Mouse (Mus musculus): Measurements from ENCODE around the gene Usp10. TPM values are rescaled to one million over a fixed set of nuclear protein-coding genes. Genes with fewer than 3 reads are reported as not detected.

The Usp10 gene
- polyA plus RNA-seq, 1 experiment from 2014 or later, result 44.1 TPM

- ATAC-seq, result no peak
- Histone ChIP-seq H3K4me1 (ENCODE audit: insufficient read depth) (no peaks in the 10 kb centered on the region), H3K9ac (replicated peaks) (no peak overlapping the region), H3K36me3 (replicated peaks; ENCODE audit: insufficient read depth, low read length) (no peaks in the 10 kb centered on the region), H3K9me3 (ENCODE audit: low read length) (no peaks in the 10 kb centered on the region), H3K27me3 (ENCODE audit: insufficient read depth, low read length) (no peaks in the 10 kb centered on the region), H3K4me2 (ENCODE audit: low read depth, low read length) (no peak overlapping the region), H3K4me3 (ENCODE audit: low read depth, low read length) (no peak overlapping the region), H3K27ac (ENCODE audit: low read depth) (no peak overlapping the region)
- DNase-seq, result no peak
- TF ChIP-seq CTCF (IDR thresholded peaks at IDR 0.05; ENCODE audit: low read depth) (no peak), EP300 (IDR thresholded peaks at IDR 0.05; ENCODE audit: low read depth) (no peak)
- WGBS (ENCODE audit: insufficient replicate concordance), result 71% methylated on average over 14 of the region's 14 CpGs
Measured at GRCm38 (mm10) chr8:120004154-120004702, 94.1 kb downstream of the Usp10 start.

- no peak overlapping the region for H3K4me3 ChIP-seq (ENCODE audit: low read depth, low read length)
- H3K9me3 ChIP-seq (ENCODE audit: low read length), result no peaks in the 10 kb centered on the region
- no peaks in the 10 kb centered on the region for H3K36me3 ChIP-seq (replicated peaks; ENCODE audit: insufficient read depth, low read length)
- H3K4me2 ChIP-seq (ENCODE audit: low read depth, low read length), result no peak overlapping the region
- TF ChIP-seq EP300 (IDR thresholded peaks at IDR 0.05; ENCODE audit: low read depth), result no peak
- TF ChIP-seq CTCF (IDR thresholded peaks at IDR 0.05; ENCODE audit: low read depth), result no peak
- H3K27me3 ChIP-seq (ENCODE audit: insufficient read depth, low read length), result no peaks in the 10 kb centered on the region
- 61% methylated on average over 2 of the region's 2 CpGs for WGBS (ENCODE audit: insufficient replicate concordance)
- DNase-seq (no peak), ATAC-seq (no peak)
- no peak overlapping the region for H3K27ac ChIP-seq (ENCODE audit: low read depth)
- H3K9ac ChIP-seq (replicated peaks), result no peak overlapping the region
- H3K4me1 ChIP-seq (ENCODE audit: insufficient read depth), result no peaks in the 10 kb centered on the region
Measured at GRCm38 (mm10) chr8:120004705-120005381, 94.7 kb downstream of the Usp10 start.

GRCm38 (mm10) chr8:120006645-120007160 lies 96.5 kb downstream of the Usp10 start:
- Histone ChIP-seq H3K4me1 (ENCODE audit: insufficient read depth) (no peaks in the 10 kb centered on the region; the same call in 1 of the 2 replicates), H3K9me3 (ENCODE audit: low read length) (no peaks in the 10 kb centered on the region), H3K36me3 (replicated peaks; ENCODE audit: insufficient read depth, low read length) (no peaks in the 10 kb centered on the region), H3K4me2 (ENCODE audit: low read depth, low read length) (no peak overlapping the region), H3K27me3 (ENCODE audit: insufficient read depth, low read length) (no peaks in the 10 kb centered on the region), H3K4me3 (ENCODE audit: low read depth, low read length) (no peak overlapping the region), H3K27ac (ENCODE audit: low read depth) (no peak overlapping the region), H3K9ac (replicated peaks) (no peak overlapping the region)
- no peak for ATAC-seq
- TF ChIP-seq EP300 (IDR thresholded peaks at IDR 0.05; ENCODE audit: low read depth) (no peak), CTCF (IDR thresholded peaks at IDR 0.05; ENCODE audit: low read depth) (no peak)
- 48% methylated on average over 9 of the region's 9 CpGs for WGBS (ENCODE audit: insufficient replicate concordance)
- no peak for DNase-seq

Other genes with a start within 250 kb of the Usp10 start
- 6.0 and 7.2 TPM in 2 replicates for gene Wfdc1, start 244.0 kb upstream of the Usp10 start, polyA plus RNA-seq (2015; fragmentation: Nextera tagmentation; extraction: Ambion mirVana)
- 0.05 and 0.14 TPM in 2 replicates for gene Atp2c2, start 210.4 kb upstream of the Usp10 start, polyA plus RNA-seq (2015; fragmentation: Nextera tagmentation; extraction: Ambion mirVana)
- 4.3 and 4.6 TPM in 2 replicates for gene Tldc1, start 131.9 kb upstream of the Usp10 start, polyA plus RNA-seq (2015; fragmentation: Nextera tagmentation; extraction: Ambion mirVana)
- gene Cotl1, start 69.8 kb upstream of the Usp10 start, polyA plus RNA-seq (2015; fragmentation: Nextera tagmentation; extraction: Ambion mirVana), result 28.5 and 28.8 TPM in 2 replicates
- 4.3 and 4.9 TPM in 2 replicates for gene Klhl36, start 48.1 kb upstream of the Usp10 start, polyA plus RNA-seq (2015; fragmentation: Nextera tagmentation; extraction: Ambion mirVana)
- not detected in 2 replicates for gene Gm20388, start 481 bp downstream of the Usp10 start, polyA plus RNA-seq (2015; fragmentation: Nextera tagmentation; extraction: Ambion mirVana)
- gene Crispld2, start 82.1 kb downstream of the Usp10 start, polyA plus RNA-seq (2015; fragmentation: Nextera tagmentation; extraction: Ambion mirVana), result 2.1 and 2.5 TPM in 2 replicates
- 9.9 and 10.8 TPM in 2 replicates for gene Zdhhc7, start 191.1 kb downstream of the Usp10 start, polyA plus RNA-seq (2015; fragmentation: Nextera tagmentation; extraction: Ambion mirVana)
- gene 6430548M08Rik, start 203.8 kb downstream of the Usp10 start, polyA plus RNA-seq (2015; fragmentation: Nextera tagmentation; extraction: Ambion mirVana), result 4.9 and 5.1 TPM in 2 replicates